Mouse (Mus musculus): ENCODE results near the gene Tbxa2r. TPM values are rescaled to one million over a fixed set of nuclear protein-coding genes. Genes with fewer than 3 reads are reported as not detected.

The Tbxa2r gene
- total and polyA plus RNA-seq, 3 experiments = 0.12 to 0.30 (median 0.13) TPM

- TF ChIP-seq TCF12 (IDR thresholded peaks at IDR 0.05; ENCODE audit: low read depth, low read length) = peak; percentile 51
- TF ChIP-seq CTCF (conservative IDR thresholded peaks at IDR 0.05 in 1 of 2, IDR thresholded peaks at IDR 0.05 in 1 of 2; ENCODE audit: low read depth in 2 of 2, low read length in 2 of 2) = peak; percentile 80 to 81
- TF ChIP-seq CHD2 (IDR thresholded peaks at IDR 0.05; ENCODE audit: low read length) = peak; percentile 81; the same call in 1 of the 2 replicates
- peak; percentile 32 for TF ChIP-seq RAD21 (IDR thresholded peaks at IDR 0.05; ENCODE audit: low read depth, low read length)
- no peak for TF ChIP-seq MYC (IDR thresholded peaks at IDR 0.05; ENCODE audit: low read depth, low read length)
- peak; percentile 76; the same call in 1 of the 2 replicates for TF ChIP-seq KAT2A (IDR thresholded peaks at IDR 0.05; ENCODE audit: insufficient replicate concordance, low read length)
- TF ChIP-seq ETS1 (conservative IDR thresholded peaks at IDR 0.05; ENCODE audit: low read depth, low read length) = no peak
- TF ChIP-seq ZC3H11A (IDR thresholded peaks at IDR 0.05; ENCODE audit: low read depth, low read length) = no peak
These were observed 22.0 kb downstream of the Tbxa2r start, which contains the start of gene Hmg20b (continued) for GRCm38 (mm10) chr10:81350351-81351063.

GRCm38 (mm10) chr10:81351678-81352291, 23.3 kb downstream of the Tbxa2r start:
- Histone ChIP-seq H3K36me3 (replicated peaks in 1 of 2; ENCODE audit: control insufficient read depth in 1 of 2, insufficient read depth in 1 of 2, low read length in 1 of 2) (peaks cover 16 to 21% of the 10 kb centered on the region in 2 experiments), H3K4me1 (ENCODE audit: control insufficient read depth in 1 of 2, insufficient read depth in 2 of 2) (peaks cover 13 to 49% of the 10 kb centered on the region in 2 experiments), H3K9me3 (replicated peaks; ENCODE audit: low read length) (no peaks in the 10 kb centered on the region), H3K4me2 (ENCODE audit: insufficient read depth, low read depth, poor library complexity, severe bottlenecking) (peak overlapping the region; percentile 54), H3K27ac (ENCODE audit: insufficient read depth, low read depth) (no peak overlapping the region), H3K79me2 (replicated peaks; ENCODE audit: control insufficient read depth, extremely low read depth, insufficient read depth, poor library complexity, severe bottlenecking) (no peaks in the 10 kb centered on the region), H3K9ac (ENCODE audit: insufficient read depth, low read depth) (peak overlapping the region; percentile 2; the same call in 1 of the 2 replicates), H3K4me3 (replicated peaks in 1 of 3; ENCODE audit: low read depth in 2 of 3, low read length in 2 of 3, poor library complexity in 1 of 3) (peak overlapping the region in 2 of 3 experiments; percentile 15 to 32), H3K27me3 (replicated peaks) (no peaks in the 10 kb centered on the region)
- dilution Hi-C loops (cut with MboI; ENCODE audit: extremely low pct_ligation_motif_present, extremely low pct_unique_long_range_greater_than_20kb, low sequenced_read_pairs) (no loop called here), in situ Hi-C loops (cut with MboI; ENCODE audit: low pct_ligation_motif_present, low pct_unique_long_range_greater_than_20kb, low sequenced_read_pairs) (loop anchor here (10.0 kb wide), 1 partner anchor 157 kb away; no protein-coding TSS in a partner anchor)
- peak; percentile 75 for DNase-seq (ENCODE audit: extremely low read depth)
- TF ChIP-seq TCF12 (IDR thresholded peaks at IDR 0.05; ENCODE audit: low read depth, low read length) (0 out of 2 replicates have a peak, but pooled peaks have one; percentile 41), RCOR1 (conservative IDR thresholded peaks at IDR 0.05; ENCODE audit: low read depth, low read length) (no peak), MXI1 (IDR thresholded peaks at IDR 0.05; ENCODE audit: low read depth, low read length) (peak; percentile 59; the same call in 1 of the 2 replicates), POLR2A (IDR thresholded peaks at IDR 0.05; ENCODE audit: low read depth, low read length) (peak; percentile 56), HCFC1 (IDR thresholded peaks at IDR 0.05; ENCODE audit: low read depth, low read length) (peak; percentile 28; the same call in 1 of the 2 replicates), EP300 (IDR thresholded peaks at IDR 0.05; ENCODE audit: low read length) (peak; percentile 22; the same call in 1 of the 2 replicates), ZKSCAN1 (IDR thresholded peaks at IDR 0.05; ENCODE audit: borderline replicate concordance, low read depth, low read length) (0 out of 2 replicates have a peak, but pooled peaks have one; percentile 34), TBP (conservative IDR thresholded peaks at IDR 0.05; ENCODE audit: low read depth, low read length) (0 out of 2 replicates have a peak, but pooled peaks have one; percentile 39), NELFE (IDR thresholded peaks at IDR 0.05; ENCODE audit: low read depth, low read length) (peak; percentile 40; the same call in 1 of the 2 replicates), MAZ (IDR thresholded peaks at IDR 0.05; ENCODE audit: low read depth, low read length) (peak; percentile 82; the same call in 1 of the 2 replicates), MAX (IDR thresholded peaks at IDR 0.05; ENCODE audit: low read length) (peak; percentile 83), BHLHE40 (IDR thresholded peaks at IDR 0.05; ENCODE audit: low read depth, low read length) (peak; percentile 71), USF1 (IDR thresholded peaks at IDR 0.05; ENCODE audit: low read depth, low read length) (no peak), KAT2A (IDR thresholded peaks at IDR 0.05; ENCODE audit: insufficient replicate concordance, low read length) (no peak), SIN3A (IDR thresholded peaks at IDR 0.05; ENCODE audit: low read length) (peak; percentile 62), UBTF (IDR thresholded peaks at IDR 0.05; ENCODE audit: low read depth, low read length) (no peak), MEF2A (IDR thresholded peaks at IDR 0.05; ENCODE audit: borderline replicate concordance, low read depth, low read length) (0 out of 2 replicates have a peak, but pooled peaks have one; percentile 28), MYC (IDR thresholded peaks at IDR 0.05; ENCODE audit: low read depth, low read length) (0 out of 2 replicates have a peak, but pooled peaks have one; percentile 10)
